Mouse (Mus musculus) left cerebral cortex, postnatal 14 days (tissue): ENCODE results near the gene Il13ra2. TPM values are rescaled to one million over a fixed set of nuclear protein-coding genes. Genes with fewer than 3 reads are reported as not detected.
"Not testable (repeated sequence)": the region's sequence is repeated elsewhere in the genome, so short reads cannot be mapped to it uniquely, and the experiment has no call there.

Experiments used
- DNase-seq, 2 experiments: peaks; one replicate each; pipeline ENCODE4 v3.0.0; 2021 to 2022; ENCODE audit warnings: low spot score in 2 of 2, mixed read lengths in 1 of 2
- intact Hi-C: fragments of 180-260 bp; cut with DNase I; formaldehyde crosslinking; loops from one replicate; pipeline ENCODE4 v1.15.1; 2025
- long read RNA-seq, 2 experiments: library from polyadenylated mRNA; stranded (forward); transcript quantifications; one replicate each; pipeline ENCODE4 v2.0.0; 2021
- total RNA-seq, 2 experiments: library from RNA; stranded (reverse); gene quantifications; 2 replicates each; pipeline ENCODE4 v1.2.3; 2021

Gene Il13ra2
- 1 to 10 TPM in 1 of 2 experiments, under 1 TPM in 1; 0.46 to 1.5 TPM for total RNA-seq
- long read RNA-seq, experiment 1, partial matches to known transcripts: 0 of 4 reads
- long read RNA-seq, experiment 1, other reads (novel, unspliced or antisense): 3 of 4 reads
- long read RNA-seq, experiment 2, partial matches to known transcripts: 0 of 1 reads
- long read RNA-seq, experiment 2, other reads (novel, unspliced or antisense): 1 of 1 reads

DNA sequence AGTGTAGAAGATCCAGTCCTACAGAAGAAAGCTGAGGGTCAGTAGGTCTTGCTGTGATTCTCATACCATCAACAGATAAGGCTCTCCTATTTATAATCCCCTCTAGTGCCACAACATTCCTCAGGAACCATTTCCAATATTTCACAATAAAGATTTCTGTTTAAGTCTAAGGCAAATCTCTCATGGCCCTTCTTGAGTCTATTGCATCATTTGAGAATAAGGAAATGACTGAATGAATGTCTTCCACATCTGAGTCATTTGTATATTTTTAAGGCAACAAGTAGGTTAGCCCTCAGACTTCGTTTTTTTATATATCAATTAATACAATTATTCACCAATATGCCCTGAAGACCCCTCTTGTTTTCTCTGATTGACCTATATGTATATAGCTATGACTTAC lies at the start of gene Il13ra2:
TSS of gene Il13ra2 (minus strand) at position 64 of the 400 bp plus-strand sequence.
- no peak for DNase-seq
- intact Hi-C loops: no loop called here

- intact Hi-C loops: not testable (repeated sequence)
Observed at GRCm38 (mm10) chrX:147453610-147454009, 24.6 kb upstream of the Il13ra2 start, which contains the start of gene Vmn1r239-ps. Gene Vmn1r239-ps, minus strand, starts transcription at chrX:147453710.

GRCm38 (mm10) chrX:147443386-147443785 lies 14.4 kb upstream of the Il13ra2 start:
- no peak for DNase-seq
- intact Hi-C loops: no loop called here

More at GRCm38 (mm10) chrX:147453610-147454009, 24.6 kb upstream of the Il13ra2 start, which contains the start of gene Vmn1r239-ps:
- not testable (repeated sequence) for DNase-seq

DNA sequence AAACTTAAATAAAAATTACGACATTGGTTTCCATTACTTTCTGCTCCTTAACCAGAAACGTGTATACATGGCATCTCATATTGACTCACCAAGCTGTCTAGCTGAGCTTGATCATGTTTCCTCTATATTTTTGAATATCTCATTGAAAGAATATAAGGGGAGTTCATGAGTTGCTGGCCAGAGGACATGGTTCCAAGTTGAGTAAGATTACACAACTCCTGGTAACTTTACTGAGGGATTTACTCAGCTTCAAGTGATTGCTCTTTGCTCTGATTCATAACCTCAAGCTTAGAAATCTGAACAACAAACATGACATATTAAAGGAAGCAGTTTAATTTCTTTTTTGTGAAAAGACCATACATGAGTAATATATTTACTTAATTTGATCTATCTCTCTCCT lies 6.4 kb upstream of the Il13ra2 start:
- intact Hi-C loops: no loop called here
- no peak for DNase-seq

DNA sequence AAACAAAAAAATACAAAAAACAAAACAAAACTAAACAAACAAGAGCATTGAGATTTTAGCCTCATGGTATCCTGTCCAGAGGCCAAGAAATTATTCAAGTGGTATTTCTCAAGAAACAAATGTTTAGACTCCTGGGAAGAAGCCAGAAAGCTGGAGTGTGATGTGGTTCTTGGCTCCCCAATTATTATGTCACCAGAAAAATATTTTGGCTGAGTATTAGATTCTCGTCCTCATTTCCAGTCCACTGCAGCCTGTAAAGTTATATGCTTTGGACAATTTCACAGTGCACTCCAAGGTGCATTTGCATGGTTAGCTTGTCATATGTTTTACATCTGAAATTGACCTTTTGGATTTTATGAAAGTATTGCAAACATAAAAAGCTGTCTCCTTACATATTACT lies 761 bp upstream of the Il13ra2 start:
- intact Hi-C loops: no loop called here
- DNase-seq: no peak

DNA sequence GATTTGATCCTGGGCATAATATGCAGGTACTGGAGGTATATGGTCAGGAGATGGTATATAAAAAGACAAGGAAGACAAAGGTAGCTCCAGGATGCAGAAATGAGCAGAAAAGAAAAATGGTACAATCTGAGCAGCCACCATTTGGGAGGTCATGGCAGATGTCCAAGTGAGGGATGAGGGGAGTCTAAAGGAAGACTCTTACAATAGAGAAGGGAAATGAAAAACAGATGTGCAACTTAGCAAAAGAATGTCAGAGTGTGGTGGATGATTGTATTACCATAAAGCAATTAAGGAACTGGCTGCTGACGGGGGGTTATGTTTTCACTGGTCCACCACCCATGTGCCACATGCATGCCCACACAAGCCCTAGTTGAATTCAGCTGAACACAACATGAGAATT lies 35.5 kb downstream of the Il13ra2 start:
- intact Hi-C loops: no loop called here
- DNase-seq: no peak

GRCm38 (mm10) chrX:147349167-147349566 lies 79.8 kb downstream of the Il13ra2 start:
- no peak for DNase-seq
- intact Hi-C loops: no loop called here

Other genes with a start within 250 kb of the Il13ra2 start
- gene Vmn1r239-ps, start 24.5 kb upstream of the Il13ra2 start, total RNA-seq: not detected
- gene Lrch2, start 124.9 kb upstream of the Il13ra2 start, total RNA-seq: 10 to 100 TPM; 23.1 to 23.9 TPM